ENCODE assay signal across 25 mouse cellular contexts in the genomic region with DNA sequence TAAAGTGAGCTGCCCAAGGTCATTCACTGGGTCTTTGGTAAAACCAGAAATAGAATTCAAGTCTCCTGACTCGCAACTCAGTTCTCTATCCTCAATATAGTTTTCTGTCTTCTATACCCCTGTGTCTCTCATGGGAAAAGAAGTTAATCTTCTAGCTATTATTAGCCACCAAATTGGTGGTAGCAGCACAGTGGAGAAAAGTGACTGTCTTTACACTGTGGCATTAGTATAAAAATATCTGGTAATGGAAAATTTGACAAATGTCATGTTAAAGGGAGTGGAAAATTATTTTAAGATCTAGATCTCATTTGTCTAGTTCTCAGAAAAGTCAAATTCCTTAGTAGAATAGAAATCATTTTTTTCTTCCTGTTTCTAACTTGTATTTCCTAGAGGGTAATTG.
"Had no signal": no experiment of that assay in that cellular context is flagged by ENCODE, and none has a peak within 500 bp of the region (broad histone marks: within the 10 kb centered on the region; RNA-seq: fewer than 3 reads in every experiment).

No protein-coding gene starts in this region.

- H3K4me3 ChIP-seq: heart, embryonic 10.5 days; heart, embryonic 12.5 days; hindbrain, embryonic 13.5 days; hindbrain, embryonic 15.5 days; intestine, embryonic 15.5 days; limb, embryonic 12.5 days; liver, embryonic 13.5 days; liver, embryonic 15.5 days had no signal

- DNase-seq: gastrocnemius, postnatal 14 days; gastrocnemius, postnatal 36 days; heart, adult 11 months; heart, postnatal 14 days; heart, postnatal 36 days; kidney, adult 18-20 months; kidney, adult 8-10 months; kidney, postnatal 10 days; kidney, postnatal 25 days; kidney, postnatal 4 days; layer of hippocampus, adult 9-11 months; layer of hippocampus, postnatal 36 days; left cerebral cortex, postnatal 4 days; liver; liver, embryonic 13.5 days; liver, postnatal 0 days had no signal

- H3K27ac ChIP-seq: heart, embryonic 10.5 days; hindbrain, embryonic 13.5 days; hindbrain, embryonic 15.5 days; hindbrain, postnatal 0 days; intestine, embryonic 15.5 days; limb, embryonic 12.5 days; liver, embryonic 13.5 days; liver, embryonic 15.5 days had no signal

- ATAC-seq: hindbrain, postnatal 0 days; intestine, embryonic 15.5 days; intestine, postnatal 0 days; liver, postnatal 0 days had no signal

- H3K9me3 ChIP-seq: heart, embryonic 10.5 days; heart, embryonic 12.5 days; hindbrain, embryonic 13.5 days; hindbrain, embryonic 15.5 days; intestine, embryonic 15.5 days; limb, embryonic 12.5 days; liver, embryonic 13.5 days; liver, embryonic 15.5 days had no signal

- H3K4me1 ChIP-seq: heart, embryonic 10.5 days; heart, embryonic 12.5 days; hindbrain, embryonic 13.5 days; hindbrain, embryonic 15.5 days; intestine, embryonic 15.5 days; limb, embryonic 12.5 days; liver, embryonic 13.5 days; liver, embryonic 15.5 days had no signal

- H3K27me3 ChIP-seq: heart, embryonic 12.5 days; hindbrain, embryonic 13.5 days; hindbrain, embryonic 15.5 days; intestine, embryonic 15.5 days; limb, embryonic 12.5 days; liver, embryonic 13.5 days; liver, embryonic 15.5 days had no signal

- H3K36me3 ChIP-seq: hindbrain, embryonic 15.5 days; intestine, embryonic 15.5 days had no signal
